Mouse (Mus musculus): ENCODE measurements at regions not wholly inside any gene's neighbourhood (a gene's known extent, or its start where the extent isn't known, plus 50 kb on each side); places are given as distances from the start of the nearest gene placed in this dataset.

DNA sequence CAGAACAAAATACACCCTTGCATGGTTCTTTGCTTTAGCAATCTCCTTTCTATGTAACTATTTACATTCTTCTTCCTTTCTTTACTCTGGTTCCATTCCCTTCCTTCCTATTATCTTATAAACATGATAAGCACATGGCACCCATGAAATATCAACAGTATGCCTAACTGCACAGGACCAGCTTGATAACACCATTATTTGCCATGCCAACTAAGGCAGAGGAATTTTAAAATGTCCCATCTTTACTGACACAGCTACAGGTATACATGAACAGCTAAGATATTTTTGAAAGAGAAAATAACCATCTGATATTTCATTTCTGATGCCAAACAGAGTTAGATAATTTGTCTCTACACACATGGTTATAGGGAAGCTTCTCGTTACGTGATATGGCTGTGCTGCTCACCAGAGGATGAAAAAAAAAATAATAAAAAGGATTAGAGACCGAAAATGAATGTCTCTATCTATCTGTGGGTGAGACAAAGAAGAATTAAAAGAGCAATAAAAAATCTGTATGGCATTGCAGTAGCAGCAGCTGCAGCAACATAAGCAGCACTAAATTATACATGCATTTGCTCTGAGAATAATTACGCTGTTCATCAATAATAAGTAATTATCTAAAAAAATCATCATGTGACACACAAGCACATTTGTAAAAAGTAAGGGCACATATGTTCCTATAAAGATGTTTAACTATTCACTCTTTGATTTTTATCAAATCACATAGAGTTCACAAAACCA lies 2308.6 kb downstream of the Pcdh9 start:
- H3K9ac ChIP-seq (replicated peaks; ENCODE audit: low read length, poor library complexity, severe bottlenecking) = no peak overlapping the region
- DNase-seq (ENCODE audit: low spot score) (no peak), ATAC-seq (ENCODE audit: low FRiP score) (no peak)
- no peak overlapping the region for H3K4me2 ChIP-seq (ENCODE audit: low read depth, low read length, poor library complexity, severe bottlenecking)
- TF ChIP-seq CTCF (IDR thresholded peaks at IDR 0.05) = no peak
- H3K27me3 ChIP-seq (ENCODE audit: insufficient read depth, low read length) = no peaks in the 10 kb centered on the region
- no peak overlapping the region for H3K27ac ChIP-seq (ENCODE audit: low read depth, low read length)
- H3K4me1 ChIP-seq (ENCODE audit: insufficient read depth, low read length) = no peaks in the 10 kb centered on the region
- WGBS = 77% methylated on average over 4 of the region's 4 CpGs
- no peak overlapping the region for H3K4me3 ChIP-seq (ENCODE audit: low read depth, low read length)
- peaks cover 3% of the 10 kb centered on the region; the same call in 1 of the 2 replicates for H3K9me3 ChIP-seq (ENCODE audit: low read length)
- H3K36me3 ChIP-seq (ENCODE audit: insufficient read depth, low read length) = no peaks in the 10 kb centered on the region

- no peak for DNase-seq (ENCODE audit: low spot score)
- Histone ChIP-seq H3K4me1 (ENCODE audit: insufficient read depth, low read length) (no peaks in the 10 kb centered on the region), H3K9ac (replicated peaks; ENCODE audit: low read length, poor library complexity, severe bottlenecking) (no peak overlapping the region), H3K4me3 (ENCODE audit: low read depth, low read length) (no peak overlapping the region), H3K27ac (ENCODE audit: low read depth, low read length) (no peak overlapping the region), H3K36me3 (ENCODE audit: insufficient read depth, low read length) (no peaks in the 10 kb centered on the region), H3K9me3 (ENCODE audit: low read length) (no peaks in the 10 kb centered on the region), H3K27me3 (ENCODE audit: insufficient read depth, low read length) (no peaks in the 10 kb centered on the region), H3K4me2 (ENCODE audit: low read depth, low read length, poor library complexity, severe bottlenecking) (no peak overlapping the region)
- ATAC-seq (ENCODE audit: low FRiP score) = no peak
- TF ChIP-seq CTCF (IDR thresholded peaks at IDR 0.05) = no peak
Observed at GRCm38 (mm10) chr14:91569100-91569499, 2321.4 kb downstream of the Pcdh9 start.

DNA sequence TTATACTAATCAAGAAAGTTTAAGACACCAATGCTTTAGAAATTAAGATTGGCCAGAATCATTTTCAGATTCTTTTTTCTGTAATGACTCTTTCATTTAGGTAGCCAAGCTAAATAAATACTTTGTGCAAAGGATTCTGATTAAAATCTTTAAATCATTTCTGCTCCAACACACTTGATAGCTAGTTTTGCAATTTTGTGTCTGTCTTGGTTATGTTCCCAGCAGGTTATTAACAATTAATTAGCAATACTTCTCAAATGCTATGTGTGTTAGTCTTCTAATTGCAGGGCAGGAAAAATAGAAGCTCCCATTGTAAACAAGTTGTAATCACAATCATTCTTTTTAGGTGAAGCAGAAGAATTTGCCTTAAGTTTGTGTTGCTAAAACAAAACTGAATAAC lies 2351.3 kb downstream of the Pcdh9 start:
- Histone ChIP-seq H3K27ac (ENCODE audit: low read depth, low read length) (no peak overlapping the region), H3K4me1 (ENCODE audit: insufficient read depth, low read length) (no peaks in the 10 kb centered on the region), H3K9ac (replicated peaks; ENCODE audit: low read length, poor library complexity, severe bottlenecking) (no peak overlapping the region), H3K9me3 (ENCODE audit: low read length) (no peaks in the 10 kb centered on the region), H3K4me2 (ENCODE audit: low read depth, low read length, poor library complexity, severe bottlenecking) (no peak overlapping the region), H3K27me3 (ENCODE audit: insufficient read depth, low read length) (no peaks in the 10 kb centered on the region), H3K4me3 (ENCODE audit: low read depth, low read length) (no peak overlapping the region), H3K36me3 (ENCODE audit: insufficient read depth, low read length) (no peaks in the 10 kb centered on the region)
- DNase-seq (ENCODE audit: low spot score) (no peak), ATAC-seq (ENCODE audit: low FRiP score) (no peak)
- no peak for TF ChIP-seq CTCF (IDR thresholded peaks at IDR 0.05)

GRCm38 (mm10) chr14:91534931-91535330 lies 2355.5 kb downstream of the Pcdh9 start:
- H3K4me2 ChIP-seq (ENCODE audit: low read depth, low read length, poor library complexity, severe bottlenecking) = no peak overlapping the region
- no peaks in the 10 kb centered on the region for H3K27me3 ChIP-seq (ENCODE audit: insufficient read depth, low read length)
- 24% methylated on average over 1 of the region's 1 CpGs for whole genome bisulfite sequencing
- no peaks in the 10 kb centered on the region for H3K4me1 ChIP-seq (ENCODE audit: insufficient read depth, low read length)
- no peak overlapping the region for H3K27ac ChIP-seq (ENCODE audit: low read depth, low read length)
- ATAC-seq (ENCODE audit: low FRiP score) = no peak
- H3K4me3 ChIP-seq (ENCODE audit: low read depth, low read length) = no peak overlapping the region
- H3K9ac ChIP-seq (replicated peaks; ENCODE audit: low read length, poor library complexity, severe bottlenecking) = no peak overlapping the region
- H3K9me3 ChIP-seq (ENCODE audit: low read length) = no peaks in the 10 kb centered on the region
- no peaks in the 10 kb centered on the region for H3K36me3 ChIP-seq (ENCODE audit: insufficient read depth, low read length)
- TF ChIP-seq CTCF (IDR thresholded peaks at IDR 0.05) = no peak
- DNase-seq (ENCODE audit: low spot score) = no peak

DNA sequence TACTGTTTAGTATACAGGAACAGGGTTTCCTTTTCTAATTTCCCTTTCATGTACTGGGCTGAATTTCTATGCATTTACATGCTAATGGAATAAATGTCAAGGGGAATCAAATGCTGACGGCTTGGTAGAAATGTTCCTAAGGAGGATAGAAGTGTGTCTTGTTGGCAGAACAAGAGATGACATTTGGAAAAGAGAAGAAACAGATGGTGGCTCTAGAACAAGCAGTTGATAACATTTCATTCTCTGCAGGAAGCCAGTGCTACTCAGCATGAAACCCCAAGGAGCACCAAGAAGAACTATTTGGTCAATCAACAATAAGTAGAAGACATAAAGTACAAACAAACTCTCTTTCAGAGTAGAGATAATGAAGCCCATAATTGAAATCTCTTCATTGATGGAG lies 2392.0 kb downstream of the Pcdh9 start:
- no peaks in the 10 kb centered on the region for H3K27me3 ChIP-seq (ENCODE audit: insufficient read depth, low read length)
- H3K9ac ChIP-seq (replicated peaks; ENCODE audit: low read length, poor library complexity, severe bottlenecking) = no peak overlapping the region
- no peak overlapping the region for H3K27ac ChIP-seq (ENCODE audit: low read depth, low read length)
- H3K4me3 ChIP-seq (ENCODE audit: low read depth, low read length) = no peak overlapping the region
- no peaks in the 10 kb centered on the region for H3K36me3 ChIP-seq (ENCODE audit: insufficient read depth, low read length)
- ATAC-seq (ENCODE audit: low FRiP score) = no peak
- H3K9me3 ChIP-seq (ENCODE audit: low read length) = no peaks in the 10 kb centered on the region
- TF ChIP-seq CTCF (IDR thresholded peaks at IDR 0.05) = no peak
- no peaks in the 10 kb centered on the region for H3K4me1 ChIP-seq (ENCODE audit: insufficient read depth, low read length)
- H3K4me2 ChIP-seq (ENCODE audit: low read depth, low read length, poor library complexity, severe bottlenecking) = no peak overlapping the region
- no peak for DNase-seq (ENCODE audit: low spot score)
- WGBS = 20% methylated on average over 1 of the region's 1 CpGs

DNA sequence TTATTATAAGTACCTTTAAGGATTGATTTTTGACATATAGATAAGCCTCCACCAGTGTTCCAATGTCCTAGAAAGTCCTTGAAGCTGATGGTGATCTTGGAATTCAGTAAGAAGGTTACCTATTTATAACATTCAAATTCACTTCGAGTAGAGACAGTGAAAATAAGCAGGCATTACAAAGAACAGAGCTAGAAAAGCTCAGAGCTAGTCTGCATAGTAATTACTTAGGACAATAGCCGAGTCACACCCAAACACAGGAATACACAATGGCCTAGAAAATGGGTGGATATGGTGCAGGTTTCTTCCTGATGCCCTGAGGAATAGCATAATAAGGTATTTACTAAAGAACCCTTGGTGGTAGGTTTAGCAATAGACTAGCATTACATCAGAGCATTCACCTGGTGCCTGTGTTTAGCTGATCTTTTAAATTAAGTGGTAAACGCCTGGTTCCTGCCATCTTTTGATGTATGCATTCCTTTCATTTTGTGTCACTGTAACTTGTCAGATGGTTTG lies 2412.1 kb downstream of the Pcdh9 start:
- WGBS = 56% methylated on average over 3 of the region's 3 CpGs

More for the DNA sequence above, 2412.1 kb downstream of the Pcdh9 start:
- Histone ChIP-seq H3K27ac (ENCODE audit: low read depth, low read length) (no peak overlapping the region), H3K4me2 (ENCODE audit: low read depth, low read length, poor library complexity, severe bottlenecking) (no peak overlapping the region), H3K4me1 (ENCODE audit: insufficient read depth, low read length) (no peaks in the 10 kb centered on the region), H3K9ac (replicated peaks; ENCODE audit: low read length, poor library complexity, severe bottlenecking) (no peak overlapping the region), H3K9me3 (ENCODE audit: low read length) (no peaks in the 10 kb centered on the region), H3K4me3 (ENCODE audit: low read depth, low read length) (no peak overlapping the region), H3K27me3 (ENCODE audit: insufficient read depth, low read length) (no peaks in the 10 kb centered on the region), H3K36me3 (ENCODE audit: insufficient read depth, low read length) (no peaks in the 10 kb centered on the region)
- TF ChIP-seq CTCF (IDR thresholded peaks at IDR 0.05) = no peak
- ATAC-seq (ENCODE audit: low FRiP score) = no peak
- no peak for DNase-seq (ENCODE audit: low spot score)

Data from midbrain, postnatal 0 days (tissue).